Mouse (Mus musculus) hindbrain, postnatal 0 days (tissue): Measurements from ENCODE around the gene Tmem242. TPM values are rescaled to one million over a fixed set of nuclear protein-coding genes. Genes with fewer than 3 reads are reported as not detected.

ENCODE experiments used
- ATAC-seq: fragments of 200-750 bp; cut with Nextera tagmentation; 2 replicates; pipeline ENCODE4 v1.8.0; 2017; ENCODE audit warnings: mild to moderate bottlenecking, moderate TSS enrichment, moderate library complexity
- DNase-seq: peaks from one replicate; pipeline ENCODE4 v3.0.0-alpha.2; 2015; ENCODE audit warnings: low spot score
- H3K27ac ChIP-seq: fragments of 300-500 bp; sonication (generic); 2 replicates; pipeline ENCODE4 v1.5.1; 2014; ENCODE audit warnings: mild to moderate bottlenecking
- H3K27me3 ChIP-seq: fragments of 300-500 bp; sonication (generic); 2 replicates; pipeline ENCODE4 v1.6.1; 2014; ENCODE audit warnings: low read length, mixed read lengths; ENCODE audit not compliant: insufficient read depth
- H3K36me3 ChIP-seq: fragments of 300-500 bp; sonication (generic); 2 replicates; pipeline ENCODE4 v1.6.1; 2014; ENCODE audit warnings: low read length, mixed read lengths; ENCODE audit not compliant: insufficient read depth
- H3K4me1 ChIP-seq: fragments of 300-500 bp; sonication (generic); 2 replicates; pipeline ENCODE4 v1.6.1; 2014; ENCODE audit warnings: antibody characterized with exemption, low read length, mixed read lengths; ENCODE audit not compliant: insufficient read depth
- H3K4me2 ChIP-seq: fragments of 300-500 bp; sonication (generic); 2 replicates; pipeline ENCODE4 v1.6.1; 2014; ENCODE audit warnings: low read depth, mild to moderate bottlenecking, low read length, moderate library complexity, mixed read lengths
- H3K4me3 ChIP-seq: fragments of 300-500 bp; sonication (generic); 2 replicates; pipeline ENCODE4 v1.5.1; 2014; ENCODE audit warnings: low read length
- H3K9ac ChIP-seq: fragments of 300-500 bp; sonication (generic); replicated peaks from 2 replicates; pipeline ENCODE4 v1.6.1; 2014; ENCODE audit warnings: mild to moderate bottlenecking, low read length, moderate library complexity, mixed read lengths
- H3K9me3 ChIP-seq: fragments of 300-500 bp; sonication (generic); 2 replicates; pipeline ENCODE4 v1.6.1; 2016; ENCODE audit warnings: low read length, mixed read lengths
- CTCF ChIP-seq: IDR thresholded peaks from 2 replicates; pipeline ENCODE4 v1.5.1; 2016; ENCODE audit warnings: antibody characterized with exemption, control low read depth, low read depth
- WGBS: fragments of 180-500 bp; shearing (Covaris S2); extraction: QIAGEN DNeasy Blood & Tissue Kit; methylation state at CpG from one replicate; pipeline ENCODE4 v1.1.7; 2014; 5-methylcytosine and 5-hydroxymethylcytosine counted together
- polyA plus RNA-seq: library from polyadenylated mRNA; unstranded; fragments of >200 nt; fragmentation: Nextera tagmentation; extraction: Ambion mirVana; gene quantifications from 2 replicates; pipeline ENCODE4 v1.2.1, GENCODE M21; 2015
- total RNA-seq: library from RNA; depleted of rRNA; stranded (reverse); fragments of >200 nt; gene quantifications from 2 replicates; pipeline ENCODE4 v1.2.3, GENCODE M21; 2014

The Tmem242 gene
- total and polyA plus RNA-seq, 2 experiments from 2014 or later: 57.0 to 134 TPM

DNA sequence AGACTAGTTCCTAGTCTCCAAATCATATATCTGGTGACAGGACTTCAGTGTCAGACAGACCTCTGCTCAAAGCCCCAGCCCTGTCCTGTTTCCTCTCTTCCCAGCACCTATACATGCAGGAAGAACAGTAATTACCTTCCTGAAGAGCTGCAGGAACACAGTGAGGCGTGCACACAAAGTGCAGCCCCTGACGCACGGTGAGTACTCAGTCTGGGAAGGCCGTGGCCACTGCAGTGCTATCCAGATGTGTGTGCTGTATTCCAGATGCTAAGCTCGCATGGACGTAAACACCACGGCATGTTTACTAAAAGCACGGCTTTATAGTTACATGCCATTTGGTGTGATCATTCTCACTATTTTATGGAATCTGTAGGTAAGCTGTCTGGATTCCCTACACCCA, 27.8 kb downstream of the Tmem242 start:
- no peaks in the 10 kb centered on the region for H3K27me3 ChIP-seq
- no peak for ATAC-seq
- no peak overlapping the region for H3K27ac ChIP-seq
- H3K4me3 ChIP-seq: no peak overlapping the region
- no peaks in the 10 kb centered on the region for H3K4me1 ChIP-seq
- no peak for DNase-seq
- no peak overlapping the region for H3K4me2 ChIP-seq
- 93% methylated on average over 8 of the region's 8 CpGs for WGBS
- TF ChIP-seq CTCF: no peak
- H3K36me3 ChIP-seq: 0 out of 2 replicates have a peak, but pooled peaks cover 5% of the 10 kb centered on the region
- no peak overlapping the region for H3K9ac ChIP-seq
- H3K9me3 ChIP-seq: no peaks in the 10 kb centered on the region

DNA sequence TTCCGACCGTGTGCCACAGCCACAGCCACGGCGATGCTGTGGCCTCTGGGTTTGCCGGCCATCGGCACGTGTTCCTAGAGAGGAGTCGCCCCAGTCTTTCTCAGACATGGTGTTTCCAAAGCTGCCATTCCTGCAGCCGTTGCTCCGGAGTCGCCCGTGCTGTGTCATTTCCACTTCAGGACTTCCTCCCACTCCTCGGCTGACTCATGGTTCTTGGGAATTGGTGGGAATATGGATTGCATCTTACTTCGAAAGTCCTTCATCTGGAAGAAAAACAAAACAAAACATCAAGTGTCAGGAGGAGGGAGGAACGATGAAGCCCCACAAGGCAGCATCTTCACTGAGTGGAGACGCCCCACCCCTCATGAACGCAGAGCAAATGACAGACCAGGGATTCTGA, 28.9 kb downstream of the Tmem242 start:
- Histone ChIP-seq H3K4me1 (no peaks in the 10 kb centered on the region), H3K9me3 (no peaks in the 10 kb centered on the region), H3K4me2 (no peak overlapping the region), H3K27me3 (no peaks in the 10 kb centered on the region), H3K4me3 (no peak overlapping the region), H3K36me3 (0 out of 2 replicates have a peak, but pooled peaks cover 5% of the 10 kb centered on the region), H3K27ac (no peak overlapping the region), H3K9ac (no peak overlapping the region)
- no peak for TF ChIP-seq CTCF
- 93% methylated on average over 17 of the region's 17 CpGs for WGBS
- DNase-seq (no peak), ATAC-seq (no peak)

DNA sequence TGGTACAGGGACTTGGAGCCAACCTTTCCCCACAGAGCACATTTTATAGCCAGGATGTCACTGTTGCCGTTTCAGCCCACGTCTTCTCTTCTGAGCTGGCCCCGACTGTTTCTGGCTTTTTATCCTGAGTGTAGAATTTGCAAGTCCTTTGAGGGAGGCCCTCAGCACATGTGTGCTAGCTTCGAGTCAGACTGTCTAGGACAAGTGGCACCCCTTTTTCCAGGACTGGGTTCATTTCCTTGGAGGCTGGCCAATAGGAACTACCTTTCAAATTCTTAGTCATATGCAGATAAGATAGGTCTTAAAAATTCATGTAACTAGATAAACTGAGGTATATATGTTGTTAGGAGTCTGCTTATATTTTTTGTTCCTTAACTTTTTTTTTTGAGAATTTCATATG, 29.7 kb downstream of the Tmem242 start:
- Histone ChIP-seq H3K9ac (no peak overlapping the region), H3K9me3 (no peaks in the 10 kb centered on the region), H3K4me3 (no peak overlapping the region), H3K4me2 (no peak overlapping the region), H3K27me3 (peaks cover 3% of the 10 kb centered on the region; the same call in 1 of the 2 replicates), H3K4me1 (no peaks in the 10 kb centered on the region), H3K36me3 (0 out of 2 replicates have a peak, but pooled peaks cover 5% of the 10 kb centered on the region), H3K27ac (no peak overlapping the region)
- TF ChIP-seq CTCF: no peak
- no peak for DNase-seq
- 90% methylated on average over 4 of the region's 4 CpGs for WGBS
- ATAC-seq: no peak

DNA sequence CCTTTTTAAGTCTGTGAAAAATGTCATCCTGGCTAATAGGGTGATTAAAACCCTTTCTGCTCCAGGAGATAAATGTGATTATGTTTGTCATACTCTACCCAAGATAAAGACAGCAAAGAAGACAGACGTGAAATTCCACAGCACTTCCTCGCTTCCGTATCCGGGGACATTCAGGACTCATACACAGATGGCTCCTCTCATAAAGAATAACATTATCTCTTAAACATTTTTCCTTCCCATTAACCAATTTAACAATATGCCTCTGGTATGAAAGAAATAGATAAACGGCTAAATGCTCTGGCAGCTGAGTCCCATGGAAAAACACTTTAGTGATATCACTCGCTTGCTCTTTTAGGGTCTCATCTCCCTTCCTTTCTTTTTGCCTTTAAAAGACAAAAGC, 33.0 kb downstream of the Tmem242 start:
- Histone ChIP-seq H3K9me3 (no peaks in the 10 kb centered on the region), H3K27me3 (peaks cover 6% of the 10 kb centered on the region; the same call in 1 of the 2 replicates), H3K4me2 (no peak overlapping the region), H3K9ac (no peak overlapping the region), H3K27ac (no peak overlapping the region), H3K36me3 (0 out of 2 replicates have a peak, but pooled peaks cover 5% of the 10 kb centered on the region), H3K4me3 (no peak overlapping the region), H3K4me1 (no peaks in the 10 kb centered on the region)
- no peak for TF ChIP-seq CTCF
- DNase-seq (no peak), ATAC-seq (no peak)
- 68% methylated on average over 6 of the region's 6 CpGs for WGBS

DNA sequence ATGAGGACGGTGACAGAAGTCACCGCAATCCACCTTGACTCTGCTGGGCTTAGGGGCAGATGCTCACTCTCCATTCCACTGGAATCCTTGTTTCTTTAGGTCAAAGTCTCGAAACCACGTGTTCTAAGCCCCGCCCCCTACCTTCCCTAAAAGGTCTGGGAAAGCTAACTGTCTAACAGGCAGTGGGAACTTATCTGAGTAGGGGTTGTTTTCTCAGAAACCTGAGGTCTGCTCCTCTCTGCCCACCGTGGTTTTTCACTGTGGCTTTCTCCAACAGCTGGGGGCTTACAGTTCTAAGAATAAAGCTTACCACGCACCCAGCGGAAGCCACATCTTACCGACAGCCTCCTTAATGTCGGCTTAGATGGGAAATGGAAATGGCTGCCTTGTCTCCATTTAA, 33.5 kb downstream of the Tmem242 start:
- no peak for ATAC-seq
- H3K9ac ChIP-seq: no peak overlapping the region
- 0 out of 2 replicates have a peak, but pooled peaks cover 5% of the 10 kb centered on the region for H3K36me3 ChIP-seq
- H3K27me3 ChIP-seq: peaks cover 6% of the 10 kb centered on the region; the same call in 1 of the 2 replicates
- H3K4me3 ChIP-seq: no peak overlapping the region
- no peaks in the 10 kb centered on the region for H3K4me1 ChIP-seq
- H3K27ac ChIP-seq: no peak overlapping the region
- 44% methylated on average over 10 of the region's 10 CpGs for WGBS
- H3K9me3 ChIP-seq: no peaks in the 10 kb centered on the region
- no peak for DNase-seq
- no peak for TF ChIP-seq CTCF
- H3K4me2 ChIP-seq: no peak overlapping the region

DNA sequence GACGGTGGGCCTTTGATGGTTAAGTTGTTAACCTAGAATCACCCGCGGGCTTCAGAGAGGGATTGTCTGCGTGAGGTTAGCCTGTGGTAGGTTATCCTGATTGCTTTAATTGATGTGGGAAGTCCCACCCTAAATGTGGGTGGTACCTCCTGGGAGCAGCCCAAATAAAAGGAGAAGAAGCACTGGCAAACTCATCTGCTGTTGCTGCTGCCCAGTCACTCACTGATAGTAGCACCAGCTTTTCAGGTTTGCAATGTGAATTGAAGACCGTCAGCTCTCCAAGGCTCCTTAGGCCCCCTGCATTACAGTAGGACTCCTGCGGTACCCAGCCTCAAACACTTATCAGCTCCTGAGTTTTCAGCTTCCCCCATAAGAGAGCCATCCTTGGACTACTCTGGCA, 36.2 kb downstream of the Tmem242 start:
- Histone ChIP-seq H3K27me3 (peaks cover 6% of the 10 kb centered on the region; the same call in 1 of the 2 replicates), H3K27ac (no peak overlapping the region), H3K4me2 (no peak overlapping the region), H3K9ac (no peak overlapping the region), H3K9me3 (no peaks in the 10 kb centered on the region), H3K36me3 (no peaks in the 10 kb centered on the region), H3K4me3 (no peak overlapping the region), H3K4me1 (no peaks in the 10 kb centered on the region)
- TF ChIP-seq CTCF: no peak
- ATAC-seq (no peak), DNase-seq (no peak)
- WGBS: 89% methylated on average over 6 of the region's 6 CpGs

DNA sequence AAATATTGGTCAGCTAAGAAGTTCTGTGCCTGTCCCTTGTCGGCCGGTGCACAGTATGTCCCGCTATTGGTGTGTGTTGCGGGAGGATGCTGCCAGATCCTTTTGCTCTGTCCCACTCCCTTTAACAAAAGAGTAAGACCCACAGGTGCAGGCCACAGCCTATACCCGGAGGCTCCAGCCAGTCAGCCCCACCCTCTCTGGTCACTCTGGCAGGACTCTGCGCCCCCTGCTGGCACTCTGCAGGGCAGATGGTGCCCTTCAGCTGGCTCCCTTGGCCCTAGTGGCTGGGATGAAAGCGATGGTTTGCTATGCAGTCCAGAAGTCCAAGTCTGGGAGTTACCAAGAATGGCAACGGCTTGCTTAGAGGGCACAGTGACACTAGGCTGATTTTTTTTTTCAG, 37.4 kb downstream of the Tmem242 start:
- DNase-seq (peak; percentile 79), ATAC-seq (peak; percentile 69)
- H3K4me2 ChIP-seq: 0 out of 2 replicates have a peak overlapping the region, but pooled peaks have one; percentile 6
- H3K9me3 ChIP-seq: no peaks in the 10 kb centered on the region
- H3K27me3 ChIP-seq: peaks cover 6% of the 10 kb centered on the region; the same call in 1 of the 2 replicates
- 0 out of 2 replicates have a peak, but pooled peaks cover 1% of the 10 kb centered on the region for H3K4me1 ChIP-seq
- TF ChIP-seq CTCF: peak; percentile 80
- 20% methylated on average over 8 of the region's 8 CpGs for WGBS
- no peak overlapping the region for H3K9ac ChIP-seq
- no peaks in the 10 kb centered on the region for H3K36me3 ChIP-seq
- H3K4me3 ChIP-seq: no peak overlapping the region
- no peak overlapping the region for H3K27ac ChIP-seq
